Mouse (Mus musculus) heart, embryonic 15.5 days (tissue): Measurements from ENCODE around the gene Myef2. TPM values are rescaled to one million over a fixed set of nuclear protein-coding genes. Genes with fewer than 3 reads are reported as not detected.

Experiments used
- ATAC-seq: fragments of 200-750 bp; cut with Nextera tagmentation; replicated peaks from 2 replicates; pipeline ENCODE4 v1.8.0; 2017; ENCODE audit warnings: low read depth, moderate TSS enrichment; ENCODE audit not compliant: insufficient number of reproducible peaks, insufficient read depth, low FRiP score
- H3K27ac ChIP-seq: fragments of 300-500 bp; sonication (generic); 2 replicates; pipeline ENCODE4 v1.5.1; 2015; ENCODE audit warnings: mild to moderate bottlenecking, inconsistent platforms
- H3K27me3 ChIP-seq: fragments of 300-500 bp; sonication (generic); 2 replicates; pipeline ENCODE4 v1.6.1; 2015; ENCODE audit warnings: inconsistent platforms
- H3K36me3 ChIP-seq: fragments of 300-500 bp; sonication (generic); 2 replicates; pipeline ENCODE4 v1.6.1; 2015; ENCODE audit warnings: mild to moderate bottlenecking, inconsistent platforms
- H3K4me1 ChIP-seq: fragments of 300-500 bp; sonication (generic); replicated peaks from 2 replicates; pipeline ENCODE4 v1.6.1; 2015; ENCODE audit warnings: inconsistent platforms
- H3K4me2 ChIP-seq: fragments of 300-500 bp; sonication (generic); 2 replicates; pipeline ENCODE4 v1.6.1; 2015; ENCODE audit warnings: inconsistent platforms, mild to moderate bottlenecking, moderate library complexity
- H3K4me3 ChIP-seq: fragments of 300-500 bp; sonication (generic); 2 replicates; pipeline ENCODE4 v1.5.1; 2015; ENCODE audit warnings: mild to moderate bottlenecking, inconsistent platforms
- H3K9ac ChIP-seq: fragments of 300-500 bp; sonication (generic); 2 replicates; pipeline ENCODE4 v1.6.1; 2015; ENCODE audit warnings: mild to moderate bottlenecking, inconsistent platforms
- H3K9me3 ChIP-seq: fragments of 300-500 bp; sonication (generic); replicated peaks from 2 replicates; pipeline ENCODE4 v1.6.1; 2016; ENCODE audit warnings: inconsistent platforms
- WGBS: fragments of 180-500 bp; shearing (Covaris S2); methylation state at CpG from one replicate; pipeline ENCODE4 v1.1.7; 2015; ENCODE audit warnings: mixed read lengths; 5-methylcytosine and 5-hydroxymethylcytosine counted together
- polyA plus RNA-seq: library from polyadenylated mRNA; unstranded; fragments of >200 nt; fragmentation: Nextera tagmentation; extraction: Ambion mirVana; gene quantifications from 2 replicates; pipeline ENCODE4 v1.2.1, GENCODE M21; 2015

The Myef2 gene
- polyA plus RNA-seq, 1 experiment from 2014 or later: 53.1 TPM

- no peaks in the 10 kb centered on the region for H3K9me3 ChIP-seq
- H3K27ac ChIP-seq: no peak overlapping the region
- 88% methylated on average over 7 of the region's 7 CpGs for WGBS
Measured at GRCm38 (mm10) chr2:125067373-125067772, 56.1 kb downstream of the Myef2 start.

GRCm38 (mm10) chr2:125062944-125063343 lies 60.5 kb downstream of the Myef2 start:
- Histone ChIP-seq H3K4me2 (no peak overlapping the region), H3K9ac (no peak overlapping the region), H3K4me3 (no peak overlapping the region), H3K4me1 (no peaks in the 10 kb centered on the region), H3K36me3 (no peaks in the 10 kb centered on the region), H3K27ac (no peak overlapping the region), H3K27me3 (no peaks in the 10 kb centered on the region), H3K9me3 (no peaks in the 10 kb centered on the region)
- WGBS: 43% methylated on average over 4 of the region's 4 CpGs
- no peak for ATAC-seq

More at GRCm38 (mm10) chr2:125067373-125067772, 56.1 kb downstream of the Myef2 start:
- Histone ChIP-seq H3K27me3 (no peaks in the 10 kb centered on the region), H3K4me3 (no peak overlapping the region), H3K4me1 (no peaks in the 10 kb centered on the region), H3K4me2 (no peak overlapping the region), H3K9ac (no peak overlapping the region), H3K36me3 (no peaks in the 10 kb centered on the region)
- no peak for ATAC-seq

- Histone ChIP-seq H3K4me2 (no peak overlapping the region), H3K27ac (no peak overlapping the region), H3K9ac (no peak overlapping the region), H3K36me3 (no peaks in the 10 kb centered on the region), H3K27me3 (no peaks in the 10 kb centered on the region), H3K9me3 (no peaks in the 10 kb centered on the region), H3K4me3 (no peak overlapping the region), H3K4me1 (no peaks in the 10 kb centered on the region)
- 81% methylated on average over 7 of the region's 7 CpGs for WGBS
- ATAC-seq: no peak
Measured at GRCm38 (mm10) chr2:125061451-125061850, 62.0 kb downstream of the Myef2 start.

- ATAC-seq: no peak
- H3K27me3 ChIP-seq: no peaks in the 10 kb centered on the region
- H3K4me2 ChIP-seq: no peak overlapping the region
- no peak overlapping the region for H3K9ac ChIP-seq
- WGBS: 29% methylated on average over 7 of the region's 7 CpGs
- H3K4me3 ChIP-seq: no peak overlapping the region
- no peaks in the 10 kb centered on the region for H3K36me3 ChIP-seq
- H3K27ac ChIP-seq: no peak overlapping the region
- no peaks in the 10 kb centered on the region for H3K4me1 ChIP-seq
- no peaks in the 10 kb centered on the region for H3K9me3 ChIP-seq
Measured at GRCm38 (mm10) chr2:125057250-125057815, 66.1 kb downstream of the Myef2 start.

GRCm38 (mm10) chr2:125055316-125055903 lies 68.1 kb downstream of the Myef2 start:
- Histone ChIP-seq H3K27me3 (no peaks in the 10 kb centered on the region), H3K4me2 (no peak overlapping the region), H3K9me3 (no peaks in the 10 kb centered on the region), H3K4me1 (no peaks in the 10 kb centered on the region), H3K36me3 (no peaks in the 10 kb centered on the region), H3K4me3 (no peak overlapping the region), H3K9ac (no peak overlapping the region), H3K27ac (no peak overlapping the region)
- no peak for ATAC-seq
- WGBS: 76% methylated on average over 7 of the region's 7 CpGs

Other genes with a start within 250 kb of the Myef2 start
- 1.2 and 1.4 TPM in 2 replicates for gene Slc24a5, start 55.5 kb downstream of the Myef2 start, polyA plus RNA-seq
- gene Ctxn2, start 13.0 kb upstream of the Myef2 start, polyA plus RNA-seq: not detected in 2 replicates
- not detected in 2 replicates for gene Slc12a1, start 28.8 kb upstream of the Myef2 start, polyA plus RNA-seq
- gene Dut, start 123.5 kb upstream of the Myef2 start, polyA plus RNA-seq: 99.5 and 102 TPM in 2 replicates